Mouse (Mus musculus) hindbrain, embryonic 14.5 days (tissue): ENCODE results near the gene F11r. TPM values are rescaled to one million over a fixed set of nuclear protein-coding genes. Genes with fewer than 3 reads are reported as not detected.
A peak's percentile ranks its signal among the peaks of the same experiment; 100 is the strongest.

Experiments used
- ATAC-seq: fragments of 200-750 bp; cut with Nextera tagmentation; 2 replicates; pipeline ENCODE4 v1.8.0; 2017; ENCODE audit warnings: moderate number of reproducible peaks, mild to moderate bottlenecking, moderate TSS enrichment, moderate library complexity; ENCODE audit not compliant: low FRiP score
- DNase-seq: peaks from one replicate; pipeline ENCODE4 v3.0.0-alpha.2; 2015; ENCODE audit warnings: low spot score
- H3K27ac ChIP-seq: fragments of 300-500 bp; sonication (generic); 2 replicates; pipeline ENCODE4 v1.5.1; 2014; ENCODE audit warnings: mild to moderate bottlenecking, moderate library complexity
- H3K27me3 ChIP-seq: fragments of 300-500 bp; sonication (generic); 2 replicates; pipeline ENCODE4 v1.6.1; 2014; ENCODE audit warnings: mild to moderate bottlenecking, low read length, mixed read lengths; ENCODE audit not compliant: control insufficient read depth, insufficient read depth
- H3K36me3 ChIP-seq: fragments of 300-500 bp; sonication (generic); replicated peaks from 2 replicates; pipeline ENCODE4 v1.6.1; 2014; ENCODE audit not compliant: control insufficient read depth, insufficient read depth
- H3K4me1 ChIP-seq: fragments of 300-500 bp; sonication (generic); replicated peaks from 2 replicates; pipeline ENCODE4 v1.6.1; 2014; ENCODE audit warnings: antibody characterized with exemption, low read length, mixed read lengths; ENCODE audit not compliant: control insufficient read depth, insufficient read depth
- H3K4me2 ChIP-seq: fragments of 300-500 bp; sonication (generic); replicated peaks from 2 replicates; pipeline ENCODE4 v1.6.1; 2014; ENCODE audit warnings: mild to moderate bottlenecking, moderate library complexity
- H3K4me3 ChIP-seq: fragments of 300-500 bp; sonication (generic); replicated peaks from 2 replicates; pipeline ENCODE4 v1.5.1; 2014; ENCODE audit warnings: mild to moderate bottlenecking, low read length
- H3K9ac ChIP-seq: fragments of 300-500 bp; sonication (generic); 2 replicates; pipeline ENCODE4 v1.6.1; 2014
- H3K9me3 ChIP-seq: fragments of 300-500 bp; sonication (generic); 2 replicates; pipeline ENCODE4 v1.6.1; 2016; ENCODE audit warnings: low read length; ENCODE audit not compliant: control insufficient read depth
- WGBS: fragments of 180-500 bp; shearing (Covaris S2); extraction: QIAGEN DNeasy Blood & Tissue Kit; methylation state at CpG from one replicate; pipeline ENCODE4 v1.1.7; 2014; 5-methylcytosine and 5-hydroxymethylcytosine counted together
- polyA plus RNA-seq: library from polyadenylated mRNA; unstranded; fragments of >200 nt; fragmentation: Nextera tagmentation; extraction: Ambion mirVana; gene quantifications from 2 replicates; pipeline ENCODE4 v1.2.1, GENCODE M21; 2014

Gene F11r
- 12.8 and 14.0 TPM in 2 replicates for polyA plus RNA-seq

DNA sequence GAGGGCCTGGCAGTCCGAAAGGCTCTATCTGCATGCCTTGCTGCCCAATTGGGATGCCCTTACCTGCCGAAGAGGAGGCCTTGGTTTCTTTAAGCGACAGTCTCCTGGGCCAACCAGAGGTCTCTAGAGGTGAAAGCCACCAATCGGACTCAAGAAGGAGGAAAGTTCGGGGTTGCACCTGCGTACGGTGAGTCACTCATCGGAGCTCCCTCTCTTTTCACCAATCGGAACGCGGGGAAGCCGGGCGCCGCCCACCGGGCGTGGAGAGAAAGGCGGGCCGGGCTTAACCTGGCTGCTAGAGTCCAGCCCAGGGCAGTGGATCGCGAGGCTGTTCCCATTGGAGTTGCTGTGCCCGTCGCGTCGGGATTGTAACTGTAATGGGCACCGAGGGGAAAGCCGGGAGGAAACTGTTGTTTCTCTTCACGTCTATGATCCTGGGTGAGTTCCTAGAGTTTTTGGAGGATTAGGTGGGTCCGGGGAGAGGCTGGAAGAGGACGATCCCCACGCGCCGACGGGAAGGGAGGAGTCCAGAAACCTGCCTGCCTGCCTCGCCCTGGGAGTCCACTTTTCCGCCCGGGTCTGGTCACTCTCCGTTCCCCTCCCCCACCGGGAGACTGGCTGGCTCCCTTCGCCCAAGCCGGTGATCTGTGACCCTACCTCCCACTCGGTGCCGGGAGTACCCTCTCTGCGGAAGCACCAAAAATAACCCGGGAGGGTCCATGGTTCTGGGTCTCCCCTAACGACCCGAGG lies at the start of gene F11r:
Gene F11r (plus strand): TSS at position 272 of the 750 bp plus-strand sequence.
- Histone ChIP-seq H3K4me1 (peaks cover 5% of the 10 kb centered on the region; the same call in 1 of the 2 replicates), H3K4me2 (peak within 1 kb of the TSS; percentile 52), H3K36me3 (no peaks in the 10 kb centered on the region), H3K9ac (peak within 1 kb of the TSS; percentile 28; the same call in 1 of the 2 replicates), H3K4me3 (peak within 1 kb of the TSS; percentile 33), H3K27me3 (peaks cover 41% of the 10 kb centered on the region), H3K9me3 (no peaks in the 10 kb centered on the region), H3K27ac (no peak within 1 kb of the TSS)
- no peak for DNase-seq
- ATAC-seq: peak; percentile 64; the same call in 1 of the 2 replicates
- 1% methylated on average over 46 of the region's 46 CpGs for WGBS

DNA sequence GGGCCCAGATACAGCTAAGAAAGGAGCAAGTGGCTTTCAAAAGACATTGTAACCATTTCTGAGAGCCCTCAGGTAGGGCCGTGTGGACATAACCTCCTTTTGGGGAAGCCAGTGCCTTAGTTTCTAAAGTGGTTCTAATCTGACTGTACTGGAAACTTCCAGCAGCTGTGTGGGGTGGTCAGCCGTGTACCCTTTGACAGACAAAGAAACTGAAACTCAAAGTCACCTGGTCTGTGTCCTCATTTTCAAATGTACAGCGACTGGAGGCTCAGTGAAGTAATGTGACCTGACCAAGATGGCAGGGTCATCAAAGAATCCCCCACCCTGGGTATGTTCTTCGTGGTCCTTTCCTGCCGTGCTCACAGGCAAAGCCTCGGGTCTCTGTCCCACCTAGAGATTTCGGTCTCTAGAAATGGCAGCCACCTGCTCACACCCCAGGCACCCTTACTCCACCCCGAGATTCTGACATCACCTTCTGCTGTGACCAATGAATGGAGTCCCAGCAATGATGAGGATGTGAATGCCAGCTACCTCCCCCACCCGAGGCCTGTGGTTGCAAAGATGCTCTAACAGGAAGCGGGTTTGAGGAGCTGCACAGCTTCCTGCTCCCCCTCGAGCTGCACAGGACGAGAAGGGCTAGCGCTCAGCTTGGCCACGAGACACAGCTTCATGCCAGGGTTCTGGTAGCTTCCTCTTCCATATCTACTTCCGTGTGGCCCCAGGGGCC lies 48.8 kb upstream of the F11r start, which contains the start of gene Arhgap30:
Gene Arhgap30 (plus strand): TSS at position 579 of the 727 bp plus-strand sequence.
- DNase-seq: no peak
- no peak within 1 kb of the TSS for H3K9ac ChIP-seq
- no peak for ATAC-seq
- H3K4me3 ChIP-seq: no peak within 1 kb of the TSS
- no peaks in the 10 kb centered on the region for H3K9me3 ChIP-seq
- H3K27me3 ChIP-seq: no peaks in the 10 kb centered on the region
- no peaks in the 10 kb centered on the region for H3K4me1 ChIP-seq
- 82% methylated on average over 15 of the region's 15 CpGs for WGBS
- no peaks in the 10 kb centered on the region for H3K36me3 ChIP-seq
- H3K4me2 ChIP-seq: no peak within 1 kb of the TSS
- no peak within 1 kb of the TSS for H3K27ac ChIP-seq

GRCm38 (mm10) chr1:171390101-171390500 lies 47.2 kb upstream of the F11r start:
- no peaks in the 10 kb centered on the region for H3K36me3 ChIP-seq
- H3K9ac ChIP-seq: no peak overlapping the region
- H3K4me2 ChIP-seq: no peak overlapping the region
- DNase-seq (no peak), ATAC-seq (no peak)
- H3K4me3 ChIP-seq: no peak overlapping the region
- H3K4me1 ChIP-seq: no peaks in the 10 kb centered on the region
- no peak overlapping the region for H3K27ac ChIP-seq
- 89% methylated on average over 4 of the region's 4 CpGs for WGBS
- H3K27me3 ChIP-seq: no peaks in the 10 kb centered on the region
- no peaks in the 10 kb centered on the region for H3K9me3 ChIP-seq

DNA sequence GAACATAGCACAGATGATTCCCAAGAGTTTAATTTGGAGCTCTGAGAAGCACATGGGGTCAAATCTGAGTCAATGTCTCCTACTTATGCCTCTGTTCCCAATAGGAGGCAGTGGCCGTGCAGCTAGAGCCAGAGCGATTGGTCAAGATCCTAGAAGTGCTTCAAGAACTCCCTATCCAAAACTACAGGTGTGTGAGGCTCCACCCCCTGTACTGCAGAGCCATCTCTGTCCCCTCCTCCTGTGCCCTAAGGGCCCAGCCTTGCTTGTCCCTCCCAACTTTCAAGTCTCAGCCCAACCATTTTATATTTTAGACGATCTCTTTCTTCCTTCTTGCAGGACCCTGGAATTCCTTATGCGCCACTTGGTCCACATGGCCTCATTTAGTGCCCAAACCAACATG lies 35.5 kb upstream of the F11r start:
- H3K36me3 ChIP-seq: no peaks in the 10 kb centered on the region
- H3K9ac ChIP-seq: no peak overlapping the region
- H3K27me3 ChIP-seq: no peaks in the 10 kb centered on the region; the same call in 1 of the 2 replicates
- no peak overlapping the region for H3K4me2 ChIP-seq
- no peak overlapping the region for H3K27ac ChIP-seq
- H3K9me3 ChIP-seq: no peaks in the 10 kb centered on the region
- no peak overlapping the region for H3K4me3 ChIP-seq
- ATAC-seq: no peak
- H3K4me1 ChIP-seq: no peaks in the 10 kb centered on the region
- DNase-seq: no peak
- 91% methylated on average over 4 of the region's 4 CpGs for WGBS

DNA sequence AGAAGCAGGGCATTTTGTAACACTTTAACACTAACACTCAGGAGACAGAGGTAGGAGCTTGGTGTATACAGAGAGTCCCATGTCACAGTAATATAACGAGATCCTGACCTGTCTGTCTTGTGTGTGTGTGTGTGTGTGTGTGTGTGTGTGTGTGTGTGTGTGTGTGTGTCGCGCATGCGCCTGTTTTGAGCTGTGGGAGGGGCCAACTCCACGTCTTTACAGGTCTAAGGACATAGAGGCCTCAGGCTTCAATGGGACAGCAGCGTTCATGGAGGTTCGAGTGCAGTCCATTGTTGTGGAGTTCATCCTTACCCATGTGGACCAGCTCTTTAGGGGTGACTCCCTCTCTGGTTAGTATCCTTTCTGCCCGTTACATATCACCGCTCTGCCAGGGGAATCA lies 34.3 kb upstream of the F11r start:
- H3K27me3 ChIP-seq: peaks cover 6% of the 10 kb centered on the region; the same call in 1 of the 2 replicates
- WGBS: 93% methylated on average over 9 of the region's 9 CpGs

DNA sequence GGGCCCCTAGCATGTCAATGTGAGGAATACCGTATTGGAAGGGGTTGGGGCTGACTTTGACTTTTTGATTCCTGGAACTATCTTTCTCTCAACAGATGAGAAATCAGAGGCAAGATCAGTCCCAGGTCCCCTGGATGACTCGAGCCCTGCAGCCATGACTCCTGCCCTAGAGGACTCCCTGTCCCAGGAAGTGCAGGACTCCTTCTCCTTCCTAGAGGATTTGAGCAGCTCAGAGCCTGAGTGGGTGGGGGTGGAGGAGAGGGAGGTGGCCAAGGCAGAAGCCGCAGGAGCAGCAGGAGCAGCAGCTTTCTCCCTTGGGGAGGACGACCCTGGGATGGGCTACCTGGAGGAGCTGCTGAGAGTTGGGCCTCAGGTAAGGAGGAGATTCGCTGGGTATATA lies 30.1 kb upstream of the F11r start:
- DNase-seq (no peak), ATAC-seq (no peak)
- no peaks in the 10 kb centered on the region for H3K36me3 ChIP-seq
- no peak overlapping the region for H3K4me3 ChIP-seq
- no peak overlapping the region for H3K4me2 ChIP-seq
- H3K27ac ChIP-seq: no peak overlapping the region
- H3K27me3 ChIP-seq: peaks cover 21% of the 10 kb centered on the region
- H3K4me1 ChIP-seq: no peaks in the 10 kb centered on the region
- no peaks in the 10 kb centered on the region for H3K9me3 ChIP-seq
- no peak overlapping the region for H3K9ac ChIP-seq
- 83% methylated on average over 5 of the region's 5 CpGs for WGBS

More for the DNA sequence above, 34.3 kb upstream of the F11r start:
- ATAC-seq: no peak
- Histone ChIP-seq H3K27ac (no peak overlapping the region), H3K4me3 (no peak overlapping the region), H3K9ac (no peak overlapping the region), H3K9me3 (no peaks in the 10 kb centered on the region), H3K4me1 (no peaks in the 10 kb centered on the region), H3K4me2 (no peak overlapping the region), H3K36me3 (no peaks in the 10 kb centered on the region)
- DNase-seq: no peak

DNA sequence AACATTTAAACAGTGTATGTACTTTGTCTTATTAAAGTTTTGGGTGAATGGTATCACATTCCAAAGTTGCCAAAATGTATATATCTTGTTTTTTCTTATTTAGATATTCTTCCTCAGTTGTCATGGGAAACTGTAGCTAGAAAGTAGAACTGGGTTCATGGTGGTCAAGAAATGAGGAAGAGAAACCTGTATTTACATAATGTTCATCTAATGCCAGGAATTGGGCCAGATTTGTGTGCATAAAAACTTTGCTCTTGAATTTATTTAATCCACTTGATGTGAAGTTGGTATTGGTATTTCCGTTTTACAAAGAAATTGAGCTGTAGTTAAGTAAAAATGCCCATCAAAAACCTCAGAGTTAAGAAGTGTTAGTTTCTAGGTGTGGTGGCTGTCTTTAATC lies 27.1 kb upstream of the F11r start:
- DNase-seq: no peak
- 90% methylated on average over 1 of the region's 1 CpGs for WGBS

GRCm38 (mm10) chr1:171410947-171411484 lies 26.3 kb upstream of the F11r start, which contains the start of gene Usf1:
Gene Usf1 (plus strand): TSS chr1:171411313.
- peak within 1 kb of the TSS; percentile 96 for H3K27ac ChIP-seq
- H3K4me2 ChIP-seq: peak within 1 kb of the TSS; percentile 51
- H3K4me1 ChIP-seq: peaks cover 12% of the 10 kb centered on the region
- peaks cover 21% of the 10 kb centered on the region for H3K27me3 ChIP-seq
- peaks cover 9% of the 10 kb centered on the region for H3K36me3 ChIP-seq
- peak within 1 kb of the TSS; percentile 97 for H3K9ac ChIP-seq
- ATAC-seq (peak; percentile 97), DNase-seq (peak; percentile 95)
- H3K4me3 ChIP-seq: peak within 1 kb of the TSS; percentile 88
- H3K9me3 ChIP-seq: no peaks in the 10 kb centered on the region
- under 1% methylated on average over 36 of the region's 36 CpGs for WGBS

More for the DNA sequence above, 27.1 kb upstream of the F11r start:
- Histone ChIP-seq H3K4me3 (peak overlapping the region; percentile 88; the same call in 1 of the 2 replicates), H3K27me3 (peaks cover 21% of the 10 kb centered on the region), H3K36me3 (peaks cover 1% of the 10 kb centered on the region), H3K4me2 (no peak overlapping the region), H3K9me3 (no peaks in the 10 kb centered on the region), H3K27ac (no peak overlapping the region), H3K9ac (no peak overlapping the region), H3K4me1 (peaks cover 12% of the 10 kb centered on the region)
- ATAC-seq: no peak

- Histone ChIP-seq H3K27ac (peak overlapping the region; percentile 96), H3K9ac (peak overlapping the region; percentile 97), H3K4me1 (peaks cover 12% of the 10 kb centered on the region), H3K4me2 (peak overlapping the region; percentile 51), H3K4me3 (peak overlapping the region; percentile 88), H3K9me3 (no peaks in the 10 kb centered on the region), H3K27me3 (peaks cover 21% of the 10 kb centered on the region), H3K36me3 (peaks cover 14% of the 10 kb centered on the region)
- ATAC-seq (peak; percentile 84), DNase-seq (no peak)
- WGBS: 0% methylated on average over 34 of the region's 39 CpGs
Observed at GRCm38 (mm10) chr1:171411492-171411941, 25.8 kb upstream of the F11r start.
